Mouse (Mus musculus) midbrain, embryonic 15.5 days (tissue): ENCODE measurements around the gene Gm5431. TPM values are rescaled to one million over a fixed set of nuclear protein-coding genes. Genes with fewer than 3 reads are reported as not detected.
"Not testable (repeated sequence)": the region's sequence is repeated elsewhere in the genome, so short reads cannot be mapped to it uniquely, and the experiment has no call there.

Experiments
- ATAC-seq: fragments of 200-750 bp; cut with Nextera tagmentation; replicated peaks from 2 replicates; pipeline ENCODE4 v1.8.0; 2017; ENCODE audit warnings: moderate TSS enrichment
- H3K27ac ChIP-seq: fragments of 300-500 bp; sonication (generic); 2 replicates; pipeline ENCODE4 v1.5.1; 2015; ENCODE audit warnings: mild to moderate bottlenecking, inconsistent platforms
- H3K27me3 ChIP-seq: fragments of 300-500 bp; sonication (generic); replicated peaks from 2 replicates; pipeline ENCODE4 v1.6.1; 2015; ENCODE audit warnings: inconsistent platforms
- H3K36me3 ChIP-seq: fragments of 300-500 bp; sonication (generic); replicated peaks from 2 replicates; pipeline ENCODE4 v1.6.1; 2015; ENCODE audit warnings: inconsistent platforms
- H3K4me1 ChIP-seq: fragments of 300-500 bp; sonication (generic); 2 replicates; pipeline ENCODE4 v1.6.1; 2015; ENCODE audit warnings: inconsistent platforms
- H3K4me2 ChIP-seq: fragments of 300-500 bp; sonication (generic); 2 replicates; pipeline ENCODE4 v1.6.1; 2015; ENCODE audit warnings: inconsistent platforms, mild to moderate bottlenecking, moderate library complexity
- H3K4me3 ChIP-seq: fragments of 300-500 bp; sonication (generic); 2 replicates; pipeline ENCODE4 v1.5.1; 2015; ENCODE audit warnings: mild to moderate bottlenecking, inconsistent platforms
- H3K9ac ChIP-seq: fragments of 300-500 bp; sonication (generic); 2 replicates; pipeline ENCODE4 v1.6.1; 2015; ENCODE audit warnings: mild to moderate bottlenecking, inconsistent platforms
- H3K9me3 ChIP-seq: fragments of 300-500 bp; sonication (generic); 2 replicates; pipeline ENCODE4 v1.6.1; 2016; ENCODE audit warnings: inconsistent platforms
- whole genome bisulfite sequencing: fragments of 180-500 bp; shearing (Covaris S2); methylation state at CpG from one replicate; pipeline ENCODE4 v1.1.7; 2015; ENCODE audit warnings: mixed read lengths; 5-methylcytosine and 5-hydroxymethylcytosine counted together
- polyA plus RNA-seq: library from polyadenylated mRNA; unstranded; fragments of >200 nt; fragmentation: Nextera tagmentation; extraction: Ambion mirVana; gene quantifications from 2 replicates; pipeline ENCODE4 v1.2.1, GENCODE M21; 2015

The Gm5431 gene
- polyA plus RNA-seq = 0.05 and 0.45 TPM in 2 replicates

DNA sequence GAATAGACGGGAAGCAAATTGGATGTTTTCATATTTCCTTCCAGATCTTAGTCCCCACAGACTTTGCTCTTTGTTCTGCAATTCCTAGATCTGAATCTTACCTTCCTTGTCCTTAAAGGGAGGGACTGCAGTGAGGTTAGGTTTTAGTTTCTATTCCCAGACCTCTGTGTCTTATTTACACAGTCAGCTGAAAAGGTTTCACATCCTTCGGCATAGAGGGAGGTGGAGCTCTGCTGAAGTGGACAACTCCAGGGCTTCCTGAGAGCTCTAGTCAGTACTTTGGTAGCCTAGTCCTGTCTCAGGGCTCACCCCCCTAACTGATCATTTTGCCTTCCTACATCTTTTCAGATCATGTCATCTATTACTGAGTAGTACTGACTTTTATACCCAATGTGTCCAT lies at the start of gene Gm5431:
Gene Gm5431 (minus strand): TSS at position 194 of the 400 bp plus-strand sequence.
- WGBS = 71% methylated on average over 2 of the region's 2 CpGs
- H3K4me1 ChIP-seq = no peaks in the 10 kb centered on the region

DNA sequence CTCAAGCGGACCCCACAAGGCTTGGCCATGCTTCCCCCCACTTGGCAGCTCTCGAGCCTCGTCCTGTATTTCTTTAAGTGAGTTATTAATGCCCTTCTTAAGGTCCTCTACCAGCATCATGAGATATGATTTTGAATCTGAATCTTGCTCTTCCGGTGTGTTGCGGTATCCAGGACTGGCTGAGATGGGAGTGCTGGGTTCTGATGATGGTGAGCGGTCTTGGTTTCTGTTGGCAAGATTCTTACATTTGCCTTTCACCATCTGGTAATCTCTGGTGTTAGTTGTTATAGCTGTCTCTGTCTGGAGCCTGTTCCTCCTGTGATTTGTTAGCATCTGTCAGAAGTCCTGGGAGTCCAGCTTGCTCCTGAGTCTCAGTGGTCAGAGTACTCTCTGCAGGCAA lies 44.1 kb upstream of the Gm5431 start, which contains the start of gene Psme2b:
Gene Psme2b (minus strand): TSS at position 101 of the 400 bp plus-strand sequence.
- not testable (repeated sequence) for H3K4me2 ChIP-seq, H3K27me3 ChIP-seq, H3K9ac ChIP-seq, H3K27ac ChIP-seq, ATAC-seq, H3K36me3 ChIP-seq, H3K4me3 ChIP-seq, H3K9me3 ChIP-seq, H3K4me1 ChIP-seq
- 93% methylated on average over 6 of the region's 6 CpGs for WGBS

More for the DNA sequence above, at the start of gene Gm5431:
- H3K4me3 ChIP-seq = no peak within 1 kb of the TSS
- no peak within 1 kb of the TSS for H3K9ac ChIP-seq
- no peak for ATAC-seq
- H3K4me2 ChIP-seq = no peak within 1 kb of the TSS
- H3K27ac ChIP-seq = no peak within 1 kb of the TSS
- no peaks in the 10 kb centered on the region for H3K9me3 ChIP-seq
- no peaks in the 10 kb centered on the region for H3K36me3 ChIP-seq
- H3K27me3 ChIP-seq = no peaks in the 10 kb centered on the region

DNA sequence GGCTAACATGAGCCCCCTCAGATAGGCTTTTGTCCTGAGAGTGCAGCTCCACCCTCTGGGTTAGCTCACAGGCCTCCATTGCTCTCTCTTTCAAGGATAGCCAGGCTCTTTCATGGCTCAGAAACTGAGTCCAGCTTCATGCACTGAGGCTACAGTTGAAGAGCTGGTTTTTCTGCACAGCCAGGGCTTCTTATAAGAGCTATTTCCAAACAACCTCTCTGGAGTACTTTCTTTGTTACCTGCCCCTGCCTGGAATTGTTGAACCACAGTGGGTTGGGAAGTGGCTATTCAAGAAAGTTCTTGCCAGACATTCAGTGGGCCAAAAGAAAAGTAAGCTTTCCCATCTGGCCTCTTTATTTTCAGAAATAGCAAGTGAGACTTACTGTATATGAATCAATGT lies 37.3 kb upstream of the Gm5431 start:
- not testable (repeated sequence) for H3K27me3 ChIP-seq, H3K4me3 ChIP-seq, H3K9ac ChIP-seq, H3K27ac ChIP-seq, H3K36me3 ChIP-seq, H3K4me2 ChIP-seq, H3K4me1 ChIP-seq, ATAC-seq, H3K9me3 ChIP-seq

DNA sequence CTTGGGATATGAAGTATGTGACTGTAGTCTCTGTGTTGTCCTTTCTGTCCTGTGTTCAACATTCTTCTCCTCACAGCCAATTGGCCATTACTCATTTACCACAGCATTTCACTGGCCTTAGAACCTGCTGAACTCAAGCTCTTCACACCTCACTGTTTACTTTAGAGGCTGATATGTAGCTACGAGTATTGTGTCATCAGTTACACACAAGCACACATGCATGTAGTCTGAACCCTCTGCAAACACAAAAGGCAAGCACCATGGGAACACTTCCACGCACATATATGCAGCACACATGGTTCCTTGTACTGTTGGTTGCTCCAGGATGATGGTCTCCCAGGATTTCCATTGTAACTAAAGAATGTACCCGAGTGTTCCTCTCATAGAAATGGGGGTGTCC lies 33.3 kb upstream of the Gm5431 start:
- not testable (repeated sequence) for H3K27me3 ChIP-seq, ATAC-seq, H3K9ac ChIP-seq, H3K27ac ChIP-seq, H3K4me1 ChIP-seq, H3K9me3 ChIP-seq, H3K4me3 ChIP-seq, H3K4me2 ChIP-seq, H3K36me3 ChIP-seq
- WGBS = no CpG with 5 or more reads among the region's 3 CpGs

DNA sequence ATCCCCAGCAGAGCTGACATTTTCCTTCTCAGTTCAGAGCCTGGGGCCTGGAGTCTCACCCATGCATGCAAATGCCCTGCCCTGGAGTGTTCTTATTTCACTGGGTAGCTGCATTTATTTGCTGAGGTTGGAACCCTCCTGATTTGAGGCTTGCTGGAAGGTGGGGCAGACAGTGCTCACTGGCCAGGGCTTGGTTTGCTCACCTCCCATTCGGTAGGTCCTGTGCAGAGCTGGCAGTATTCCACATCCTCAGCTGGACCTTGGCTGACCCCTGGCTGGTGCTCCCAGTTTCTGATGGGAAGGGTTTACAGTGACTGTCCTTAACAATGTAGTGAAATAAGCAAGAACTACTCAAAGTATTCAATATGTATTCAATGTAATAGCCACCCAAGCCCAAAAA lies 31.9 kb upstream of the Gm5431 start:
- not testable (repeated sequence) for H3K4me2 ChIP-seq, H3K4me3 ChIP-seq, H3K9ac ChIP-seq, H3K4me1 ChIP-seq, ATAC-seq, H3K9me3 ChIP-seq, H3K27me3 ChIP-seq, H3K27ac ChIP-seq, H3K36me3 ChIP-seq
- 46% methylated on average over 1 of the region's 1 CpGs for WGBS

DNA sequence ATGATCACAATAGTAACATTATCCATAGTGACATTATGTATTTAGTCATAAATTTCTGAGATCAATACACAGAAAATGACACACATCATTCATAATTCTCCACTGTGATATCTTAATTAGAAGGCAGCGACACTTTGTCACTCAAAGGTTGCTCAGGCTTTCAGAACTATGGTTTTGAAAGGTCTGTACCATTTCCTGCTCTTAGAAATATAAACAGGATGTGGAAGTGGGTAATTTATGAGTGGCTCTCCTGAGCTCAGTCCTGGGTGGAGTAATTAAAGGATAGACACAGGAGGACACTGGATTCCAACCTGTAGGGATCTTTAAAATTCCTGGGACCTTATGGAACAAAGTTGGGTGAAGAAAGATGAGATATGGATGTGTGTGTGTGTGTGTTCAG lies 31.4 kb upstream of the Gm5431 start:
- H3K27me3 ChIP-seq, H3K4me3 ChIP-seq, H3K4me2 ChIP-seq, H3K27ac ChIP-seq, H3K9me3 ChIP-seq, H3K9ac ChIP-seq, H3K4me1 ChIP-seq, H3K36me3 ChIP-seq, ATAC-seq: not testable (repeated sequence)
- 76% methylated on average over 1 of the region's 1 CpGs for WGBS

DNA sequence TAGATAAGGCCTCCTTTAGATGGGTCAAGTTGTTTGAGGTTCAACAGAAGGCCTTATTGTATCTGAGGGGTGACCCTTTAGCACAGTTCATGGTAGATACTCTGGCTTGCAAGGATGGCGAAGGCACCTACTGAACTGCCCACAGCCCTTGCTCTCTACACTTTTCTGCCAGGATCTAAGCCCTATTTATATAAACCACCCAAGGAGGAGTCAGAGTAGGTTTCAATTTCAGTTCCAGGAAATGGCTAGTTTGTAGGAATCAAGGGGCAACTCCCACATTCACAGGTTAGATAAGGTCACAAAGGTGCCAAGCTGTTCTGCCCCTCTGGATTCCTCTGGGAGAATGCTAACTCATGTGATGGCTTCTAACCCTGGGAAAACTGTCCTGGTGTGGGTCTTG lies 26.1 kb upstream of the Gm5431 start:
- not testable (repeated sequence) for H3K4me3 ChIP-seq, ATAC-seq, H3K4me2 ChIP-seq, H3K27me3 ChIP-seq, H3K27ac ChIP-seq, H3K9me3 ChIP-seq, H3K9ac ChIP-seq, H3K36me3 ChIP-seq, H3K4me1 ChIP-seq
- whole genome bisulfite sequencing = 96% methylated on average over 1 of the region's 1 CpGs

DNA sequence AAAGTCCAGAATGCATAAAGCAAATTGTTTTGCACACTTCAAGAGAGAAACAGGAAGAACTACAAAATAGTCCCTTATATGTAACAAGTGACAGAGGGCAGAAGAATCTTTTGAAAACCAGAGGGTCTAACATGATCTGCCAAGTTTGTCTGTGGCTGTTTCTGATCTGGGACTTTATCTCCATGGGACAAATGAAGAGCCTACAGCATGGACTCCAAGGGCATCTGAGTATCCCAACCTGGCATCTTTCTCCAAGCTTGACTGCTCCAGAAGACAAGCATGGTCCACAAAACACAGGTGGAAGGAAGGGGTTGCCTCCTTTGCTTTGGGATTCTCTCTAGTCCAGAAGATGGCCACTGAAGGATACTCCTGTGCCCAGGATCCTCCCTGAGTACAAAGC lies 24.4 kb upstream of the Gm5431 start:
- H3K4me1 ChIP-seq, H3K27me3 ChIP-seq, H3K36me3 ChIP-seq, ATAC-seq, H3K9ac ChIP-seq, H3K4me2 ChIP-seq, H3K4me3 ChIP-seq, H3K9me3 ChIP-seq, H3K27ac ChIP-seq: not testable (repeated sequence)

DNA sequence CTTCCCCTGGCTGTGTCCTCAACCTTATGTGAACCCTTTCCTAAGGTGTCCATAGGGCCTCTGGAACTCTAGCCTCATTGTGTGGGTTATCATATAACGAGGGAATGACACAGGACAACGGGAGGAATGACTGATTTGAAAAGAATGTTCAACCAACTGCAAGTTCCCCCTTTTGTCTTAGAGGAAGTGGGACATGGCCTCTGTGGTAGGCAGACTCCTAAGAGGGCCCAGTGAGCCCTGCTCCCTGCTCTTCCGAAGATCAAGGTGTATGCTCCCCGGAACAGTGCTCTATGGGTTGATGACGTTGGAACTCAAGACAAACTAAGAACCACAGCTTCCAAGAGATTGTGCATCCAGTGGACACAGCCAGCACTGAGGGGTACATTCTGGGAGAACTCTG lies 21.8 kb upstream of the Gm5431 start:
- not testable (repeated sequence) for ATAC-seq, H3K27me3 ChIP-seq, H3K27ac ChIP-seq, H3K4me1 ChIP-seq, H3K9ac ChIP-seq, H3K36me3 ChIP-seq, H3K4me2 ChIP-seq, H3K9me3 ChIP-seq, H3K4me3 ChIP-seq
- 89% methylated on average over 5 of the region's 5 CpGs for WGBS

DNA sequence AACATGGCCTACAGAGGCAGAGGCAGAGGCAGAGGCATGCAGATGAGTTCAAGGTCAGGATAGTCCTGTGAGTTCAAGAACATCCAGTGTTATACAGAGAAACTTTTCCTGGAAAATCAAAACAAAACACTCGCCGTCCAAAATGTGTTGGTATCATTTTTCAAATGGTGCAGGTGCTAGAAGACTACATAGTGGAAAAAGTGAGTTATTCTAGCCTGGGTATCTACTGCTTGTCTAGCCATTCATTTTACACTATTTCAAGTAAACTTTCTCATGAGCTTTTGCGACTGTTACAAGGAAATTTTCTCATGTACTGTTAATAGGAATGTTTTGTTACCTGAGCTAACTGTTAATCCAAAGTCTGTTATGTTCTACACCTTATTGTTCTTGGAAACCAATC lies 16.4 kb upstream of the Gm5431 start:
- no peak overlapping the region for H3K27ac ChIP-seq
- no peak overlapping the region for H3K9ac ChIP-seq
- no peaks in the 10 kb centered on the region for H3K9me3 ChIP-seq

DNA sequence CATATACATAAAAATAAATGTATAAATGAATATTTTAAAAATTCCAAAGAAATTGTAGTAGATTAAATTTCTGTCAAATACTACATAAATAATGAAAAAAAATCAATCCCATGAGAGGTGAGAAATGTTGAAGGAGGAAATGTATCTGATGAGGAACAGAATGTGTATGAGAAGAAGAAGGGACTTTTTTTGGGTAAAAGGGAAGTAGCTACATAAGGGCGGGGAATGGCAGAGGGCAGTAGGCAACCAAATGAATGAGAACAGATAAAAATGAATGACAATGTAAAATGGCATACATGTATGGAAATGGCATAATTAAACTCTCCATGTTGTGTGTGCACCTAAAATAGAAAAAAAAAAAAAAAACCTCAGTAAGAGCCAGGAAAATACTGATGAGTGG lies 11.6 kb upstream of the Gm5431 start:
- H3K4me2 ChIP-seq = no peak overlapping the region
- no peak for ATAC-seq
- no peak overlapping the region for H3K9ac ChIP-seq
- 97% methylated on average over 1 of the region's 1 CpGs for WGBS
- H3K4me3 ChIP-seq = no peak overlapping the region
- no peak overlapping the region for H3K27ac ChIP-seq
- no peaks in the 10 kb centered on the region for H3K4me1 ChIP-seq
- no peaks in the 10 kb centered on the region for H3K36me3 ChIP-seq
- H3K9me3 ChIP-seq = no peaks in the 10 kb centered on the region
- H3K27me3 ChIP-seq = no peaks in the 10 kb centered on the region

More for the DNA sequence above, 16.4 kb upstream of the Gm5431 start:
- ATAC-seq = no peak
- Histone ChIP-seq H3K27me3 (no peaks in the 10 kb centered on the region), H3K36me3 (no peaks in the 10 kb centered on the region), H3K4me1 (no peaks in the 10 kb centered on the region), H3K4me3 (no peak overlapping the region), H3K4me2 (no peak overlapping the region)
- 87% methylated on average over 3 of the region's 3 CpGs for WGBS

DNA sequence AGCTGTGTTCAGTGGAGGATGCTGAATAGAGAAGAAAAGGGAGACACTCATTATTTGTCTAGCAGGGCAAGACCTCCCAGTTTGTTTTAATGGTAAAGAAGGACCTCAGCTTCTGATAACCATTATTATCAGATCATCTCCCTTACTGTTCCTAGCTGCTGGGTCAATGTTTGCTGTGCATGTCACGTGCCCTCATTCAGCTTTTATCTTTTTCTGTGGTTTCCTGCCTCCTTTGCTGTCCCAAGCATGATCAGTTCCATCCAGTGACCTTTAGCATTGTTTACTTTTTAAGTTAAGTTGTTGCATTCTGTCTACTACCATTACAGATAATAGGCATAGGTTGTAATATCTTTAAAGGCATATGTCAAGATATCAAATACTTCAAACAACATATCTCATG lies 6.4 kb upstream of the Gm5431 start:
- H3K4me1 ChIP-seq = no peaks in the 10 kb centered on the region
- no peak for ATAC-seq
- H3K9me3 ChIP-seq = no peaks in the 10 kb centered on the region
- H3K36me3 ChIP-seq = no peaks in the 10 kb centered on the region
- WGBS = 61% methylated on average over 1 of the region's 1 CpGs
- H3K4me2 ChIP-seq = no peak overlapping the region
- no peak overlapping the region for H3K4me3 ChIP-seq
- no peak overlapping the region for H3K9ac ChIP-seq
- H3K27ac ChIP-seq = no peak overlapping the region
- no peaks in the 10 kb centered on the region for H3K27me3 ChIP-seq

DNA sequence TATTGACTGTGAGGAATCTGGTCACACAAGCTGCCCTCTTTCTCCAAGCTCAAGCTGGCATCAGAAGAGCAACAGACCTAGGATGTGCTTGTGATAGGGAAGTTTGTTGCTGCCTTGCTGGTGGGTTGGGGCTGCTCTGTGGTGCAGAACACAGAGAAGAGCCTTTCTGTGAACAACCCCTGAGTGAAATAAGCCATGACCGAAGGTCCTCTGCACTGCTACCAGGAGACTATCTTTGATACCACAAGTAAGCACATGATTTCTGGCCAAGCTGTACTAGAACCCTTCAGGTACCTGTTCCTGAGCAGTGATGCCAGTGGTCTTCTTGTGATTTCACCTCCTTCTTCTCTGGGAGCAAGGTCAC lies 465 bp downstream of the Gm5431 start:
- WGBS = 89% methylated on average over 1 of the region's 1 CpGs
- not testable (repeated sequence) for H3K4me1 ChIP-seq, H3K9ac ChIP-seq, H3K4me3 ChIP-seq, ATAC-seq, H3K27me3 ChIP-seq, H3K27ac ChIP-seq, H3K9me3 ChIP-seq, H3K4me2 ChIP-seq, H3K36me3 ChIP-seq
